Mouse (Mus musculus) stomach, postnatal 0 days (tissue): ENCODE results near the gene Zc3h15. TPM values are rescaled to one million over a fixed set of nuclear protein-coding genes. Genes with fewer than 3 reads are reported as not detected.
"Not testable (repeated sequence)": the region's sequence is repeated elsewhere in the genome, so short reads cannot be mapped to it uniquely, and the experiment has no call there.

Experiments used
- ATAC-seq: fragments of 200-750 bp; cut with Nextera tagmentation; 2 replicates; pipeline ENCODE4 v1.8.0; 2017; ENCODE audit not compliant: low FRiP score, low TSS enrichment
- DNase-seq: peaks from one replicate; pipeline ENCODE4 v3.0.0-alpha.2; 2016; ENCODE audit warnings: low spot score
- H3K27ac ChIP-seq: fragments of 300-500 bp; sonication (generic); replicated peaks from 2 replicates; pipeline ENCODE4 v1.5.1; 2014; ENCODE audit warnings: mild to moderate bottlenecking, control low read depth
- H3K27me3 ChIP-seq: fragments of 300-500 bp; sonication (generic); 2 replicates; pipeline ENCODE4 v1.6.1; 2014; ENCODE audit warnings: low read length; ENCODE audit not compliant: control insufficient read depth, insufficient read depth
- H3K36me3 ChIP-seq: fragments of 300-500 bp; sonication (generic); 2 replicates; pipeline ENCODE4 v1.6.1; 2014; ENCODE audit warnings: low read length, mixed read lengths; ENCODE audit not compliant: control insufficient read depth, insufficient read depth
- H3K4me1 ChIP-seq: fragments of 300-500 bp; sonication (generic); replicated peaks from 2 replicates; pipeline ENCODE4 v1.6.1; 2014; ENCODE audit warnings: antibody characterized with exemption; ENCODE audit not compliant: control insufficient read depth, insufficient read depth
- H3K4me2 ChIP-seq: fragments of 300-500 bp; sonication (generic); replicated peaks from 2 replicates; pipeline ENCODE4 v1.6.1; 2014; ENCODE audit warnings: low read depth, mild to moderate bottlenecking, control low read depth, moderate library complexity
- H3K4me3 ChIP-seq: fragments of 300-500 bp; sonication (generic); 2 replicates; pipeline ENCODE4 v1.5.1; 2014; ENCODE audit warnings: low read depth, low read length, control low read depth
- H3K9ac ChIP-seq: fragments of 300-500 bp; sonication (generic); 2 replicates; pipeline ENCODE4 v1.6.1; 2014; ENCODE audit warnings: mild to moderate bottlenecking, low read length, control low read depth, mixed read lengths
- H3K9me3 ChIP-seq: fragments of 300-500 bp; sonication (generic); 2 replicates; pipeline ENCODE4 v1.6.1; 2016; ENCODE audit warnings: low read length; ENCODE audit not compliant: control insufficient read depth
- CTCF ChIP-seq: IDR thresholded peaks from 2 replicates; pipeline ENCODE4 v1.5.1; 2016; ENCODE audit warnings: antibody characterized with exemption, low read depth, mild to moderate bottlenecking, moderate library complexity
- EP300 ChIP-seq: optimal IDR thresholded peaks from 2 replicates; pipeline ENCODE3; 2016; ENCODE audit warnings: antibody characterized with exemption
- WGBS: fragments of 180-500 bp; shearing (Covaris S2); extraction: QIAGEN DNeasy Blood & Tissue Kit; methylation state at CpG from one replicate; pipeline ENCODE4 v1.1.7; 2014; 5-methylcytosine and 5-hydroxymethylcytosine counted together
- polyA plus RNA-seq: library from polyadenylated mRNA; unstranded; fragments of >200 nt; fragmentation: Nextera tagmentation; extraction: Ambion mirVana; gene quantifications from 2 replicates; pipeline ENCODE4 v1.2.1, GENCODE M21; 2015

Zc3h15 gene
- polyA plus RNA-seq, 1 experiment from 2014 or later: 106 TPM

DNA sequence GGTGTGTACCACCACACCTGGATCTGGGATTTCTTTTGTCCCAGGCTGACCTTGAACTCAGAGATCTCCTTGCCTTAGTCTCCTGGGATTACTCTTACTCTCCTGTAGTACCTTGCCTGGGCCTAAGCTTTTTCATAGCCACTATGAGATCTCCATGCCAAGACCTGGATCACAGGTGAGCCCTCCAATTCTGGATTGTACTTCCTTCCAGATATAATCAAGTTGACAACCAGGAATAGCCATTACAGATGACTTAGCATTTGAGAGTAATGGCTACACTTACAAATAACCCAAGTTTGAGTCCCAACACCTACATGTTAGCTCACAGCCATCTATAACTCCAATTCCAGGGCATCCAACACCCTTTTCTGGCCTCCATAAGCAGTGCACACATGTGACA lies 8.4 kb downstream of the Zc3h15 start:
- H3K9me3 ChIP-seq: no peaks in the 10 kb centered on the region
- no peaks in the 10 kb centered on the region for H3K4me1 ChIP-seq
- no peaks in the 10 kb centered on the region for H3K27me3 ChIP-seq
- 0 out of 2 replicates have a peak, but pooled peaks cover 2% of the 10 kb centered on the region for H3K36me3 ChIP-seq
- ATAC-seq: no peak
- H3K9ac ChIP-seq: no peak overlapping the region
- H3K4me3 ChIP-seq: no peak overlapping the region
- DNase-seq: no peak
- H3K4me2 ChIP-seq: no peak overlapping the region
- TF ChIP-seq CTCF: no peak
- no peak for TF ChIP-seq EP300
- no peak overlapping the region for H3K27ac ChIP-seq

DNA sequence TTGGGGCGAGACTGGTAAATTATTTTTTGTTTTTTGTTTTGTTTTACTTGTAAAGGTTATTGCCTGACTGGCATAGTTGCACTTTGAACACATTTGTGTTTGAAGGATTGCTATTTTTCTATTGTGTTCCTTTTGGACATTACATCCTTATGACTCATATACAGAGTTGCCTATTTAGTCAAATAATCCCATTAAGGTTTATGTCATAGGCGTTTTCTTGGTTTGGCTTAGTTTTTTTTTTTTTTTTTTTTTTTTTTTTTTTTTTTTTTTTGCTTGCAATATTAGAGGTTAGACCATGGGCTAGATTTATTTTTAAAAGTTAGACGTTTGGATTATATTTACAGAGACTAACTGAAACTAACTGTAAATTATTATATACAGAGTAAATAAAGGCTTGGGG lies 15.0 kb downstream of the Zc3h15 start:
- H3K4me1 ChIP-seq: no peaks in the 10 kb centered on the region
- ATAC-seq: no peak
- no peak overlapping the region for H3K4me2 ChIP-seq
- H3K27me3 ChIP-seq: no peaks in the 10 kb centered on the region
- no peak overlapping the region for H3K9ac ChIP-seq
- 52% methylated on average over 3 of the region's 3 CpGs for WGBS
- H3K4me3 ChIP-seq: no peak overlapping the region
- H3K27ac ChIP-seq: no peak overlapping the region
- TF ChIP-seq CTCF: no peak
- TF ChIP-seq EP300: no peak
- H3K36me3 ChIP-seq: no peaks in the 10 kb centered on the region
- H3K9me3 ChIP-seq: no peaks in the 10 kb centered on the region
- DNase-seq: no peak

DNA sequence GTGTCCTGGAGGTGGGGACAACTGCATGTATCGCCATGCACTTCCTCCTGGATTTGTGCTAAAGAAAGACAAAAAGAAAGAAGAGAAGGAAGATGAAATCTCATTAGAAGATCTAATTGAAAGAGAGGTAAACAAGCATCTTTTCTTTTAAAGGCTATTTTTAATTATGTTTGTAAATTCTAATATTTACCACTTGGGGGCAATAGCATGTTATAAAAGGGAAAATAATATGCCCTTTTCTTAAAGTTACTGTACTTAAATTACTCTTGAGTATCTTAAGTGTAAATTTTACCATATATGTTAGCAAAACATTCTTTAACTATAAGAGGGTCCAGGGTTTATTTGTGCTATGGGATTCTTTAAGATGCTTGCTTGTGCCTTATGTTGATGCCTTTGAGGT lies 15.9 kb downstream of the Zc3h15 start:
- Histone ChIP-seq H3K36me3 (no peaks in the 10 kb centered on the region), H3K4me2 (no peak overlapping the region), H3K9me3 (no peaks in the 10 kb centered on the region), H3K27ac (no peak overlapping the region), H3K4me3 (no peak overlapping the region), H3K9ac (no peak overlapping the region), H3K27me3 (no peaks in the 10 kb centered on the region), H3K4me1 (no peaks in the 10 kb centered on the region)
- DNase-seq (no peak), ATAC-seq (no peak)
- WGBS: 60% methylated on average over 1 of the region's 1 CpGs
- TF ChIP-seq EP300: no peak
- peak; percentile 51 for TF ChIP-seq CTCF

- Histone ChIP-seq H3K27me3 (no peaks in the 10 kb centered on the region), H3K27ac (no peak overlapping the region), H3K4me3 (no peak overlapping the region), H3K36me3 (no peaks in the 10 kb centered on the region), H3K9me3 (no peaks in the 10 kb centered on the region), H3K9ac (no peak overlapping the region), H3K4me1 (no peaks in the 10 kb centered on the region), H3K4me2 (no peak overlapping the region)
- 95% methylated on average over 6 of the region's 6 CpGs for WGBS
- no peak for ATAC-seq
- no peak for TF ChIP-seq EP300
- no peak for TF ChIP-seq CTCF
- DNase-seq: no peak
These were observed 17.1 kb downstream of the Zc3h15 start for GRCm38 (mm10) chr2:83661351-83661750.

- H3K27ac ChIP-seq, DNase-seq, H3K4me1 ChIP-seq, H3K4me3 ChIP-seq, H3K9ac ChIP-seq, H3K9me3 ChIP-seq, H3K27me3 ChIP-seq, H3K4me2 ChIP-seq, ATAC-seq, H3K36me3 ChIP-seq: not testable (repeated sequence)
- TF ChIP-seq CTCF: peak; percentile 35; the same call in 1 of the 2 replicates
- 96% methylated on average over 2 of the region's 2 CpGs for WGBS
These were observed 20.8 kb downstream of the Zc3h15 start for GRCm38 (mm10) chr2:83665051-83665450.

GRCm38 (mm10) chr2:83667430-83667829 lies 23.2 kb downstream of the Zc3h15 start:
- ATAC-seq (no peak), DNase-seq (no peak)
- 73% methylated on average over 2 of the region's 2 CpGs for WGBS
- Histone ChIP-seq H3K9ac (no peak overlapping the region), H3K9me3 (no peaks in the 10 kb centered on the region), H3K27me3 (no peaks in the 10 kb centered on the region), H3K36me3 (no peaks in the 10 kb centered on the region), H3K27ac (no peak overlapping the region), H3K4me1 (no peaks in the 10 kb centered on the region), H3K4me2 (no peak overlapping the region), H3K4me3 (no peak overlapping the region)
- no peak for TF ChIP-seq EP300
- TF ChIP-seq CTCF: no peak

DNA sequence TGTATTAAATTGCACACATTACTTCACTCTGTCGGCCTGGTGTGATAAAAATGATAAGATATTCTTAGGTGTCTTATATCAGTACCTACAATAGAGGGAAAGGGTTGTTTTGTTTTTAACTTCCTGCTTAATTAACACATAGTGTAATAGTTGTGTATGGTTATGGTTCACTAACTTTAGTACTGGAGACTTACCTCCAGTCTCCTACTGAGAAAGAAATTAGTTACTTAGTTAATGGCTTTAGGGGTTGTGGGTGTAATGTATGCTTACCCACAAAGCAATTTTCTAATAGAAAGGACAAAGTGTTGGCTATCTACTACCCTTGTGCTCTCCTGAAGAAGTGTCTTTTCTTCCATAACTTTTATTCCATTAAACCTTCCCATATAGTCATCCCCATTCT lies 23.8 kb downstream of the Zc3h15 start:
- Histone ChIP-seq H3K27ac (no peak overlapping the region), H3K4me2 (no peak overlapping the region), H3K4me3 (no peak overlapping the region), H3K36me3 (no peaks in the 10 kb centered on the region), H3K9me3 (no peaks in the 10 kb centered on the region), H3K27me3 (no peaks in the 10 kb centered on the region), H3K4me1 (no peaks in the 10 kb centered on the region), H3K9ac (no peak overlapping the region)
- TF ChIP-seq EP300 (no peak), CTCF (no peak)
- 60% methylated on average over 1 of the region's 1 CpGs for WGBS
- ATAC-seq (no peak), DNase-seq (no peak)
